Mouse (Mus musculus): ENCODE measurements at regions not wholly inside any gene's neighbourhood (a gene's known extent, or its start where the extent isn't known, plus 50 kb on each side); places are given as distances from the start of the nearest gene placed in this dataset.
"Not testable (repeated sequence)": the region's sequence is repeated elsewhere in the genome, so short reads cannot be mapped to it uniquely, and the experiment has no call there.

DNA sequence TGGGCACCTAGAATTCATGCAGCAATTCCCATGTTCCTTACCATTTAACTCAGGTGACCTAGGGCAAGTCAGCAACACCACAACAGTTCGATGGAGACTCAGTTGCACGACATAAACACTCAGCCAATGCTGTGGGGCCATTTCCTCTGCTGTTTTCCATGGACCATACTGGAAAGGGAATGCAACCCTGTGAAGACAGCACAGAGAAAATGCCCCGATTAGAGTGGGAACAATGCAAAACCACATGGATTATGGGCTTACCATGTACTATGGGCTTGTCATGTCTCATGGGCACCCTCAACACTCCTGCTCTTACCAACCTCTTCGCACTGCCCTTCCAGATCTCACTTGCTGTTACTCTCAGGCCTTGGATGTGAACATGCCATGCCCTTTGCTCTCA lies 207.6 kb downstream of the Snurf start:
- DNase-seq; intact Hi-C loops (cut with DNase I): not testable (repeated sequence)

DNA sequence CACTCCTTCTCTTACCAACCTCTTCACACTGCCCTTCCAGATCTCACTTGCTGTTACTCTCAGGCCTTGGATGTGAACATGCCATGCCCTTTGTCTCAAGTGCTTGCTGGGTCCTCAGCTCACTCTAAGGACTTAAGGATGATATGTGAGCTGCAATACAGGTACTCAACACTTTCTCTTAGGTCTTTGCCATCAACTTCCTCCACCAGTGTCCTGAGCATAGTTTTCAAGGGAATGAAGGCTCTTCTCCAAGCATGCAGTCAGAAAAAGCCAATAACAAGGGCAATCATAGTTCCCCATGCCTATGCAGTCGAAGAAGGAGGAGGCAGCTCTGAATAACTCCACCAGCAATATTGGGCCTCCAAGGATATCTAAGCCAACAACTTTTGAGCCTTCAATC lies 235.1 kb downstream of the Snurf start:
- intact Hi-C loops (cut with DNase I); DNase-seq: not testable (repeated sequence)

DNA sequence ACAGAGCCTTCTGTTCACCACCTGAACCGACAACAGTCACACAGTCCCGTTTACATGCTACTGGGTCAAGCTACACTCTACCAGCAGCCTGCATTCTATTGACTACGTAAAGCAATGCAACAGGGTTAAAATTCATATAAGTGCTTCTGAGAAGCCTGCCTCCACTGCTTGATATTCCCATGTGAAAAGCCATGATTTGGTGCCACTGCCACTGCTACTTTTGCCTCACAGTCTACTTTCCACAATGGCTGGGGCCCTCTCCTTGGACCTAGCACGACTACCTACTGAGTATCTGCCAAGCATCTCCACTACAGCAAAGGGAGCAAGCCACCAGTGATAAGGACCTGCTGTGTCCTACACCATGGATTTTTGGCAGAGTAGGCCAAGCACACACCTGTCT lies 236.2 kb downstream of the Snurf start:
- intact Hi-C loops (cut with DNase I); DNase-seq: not testable (repeated sequence)

DNA sequence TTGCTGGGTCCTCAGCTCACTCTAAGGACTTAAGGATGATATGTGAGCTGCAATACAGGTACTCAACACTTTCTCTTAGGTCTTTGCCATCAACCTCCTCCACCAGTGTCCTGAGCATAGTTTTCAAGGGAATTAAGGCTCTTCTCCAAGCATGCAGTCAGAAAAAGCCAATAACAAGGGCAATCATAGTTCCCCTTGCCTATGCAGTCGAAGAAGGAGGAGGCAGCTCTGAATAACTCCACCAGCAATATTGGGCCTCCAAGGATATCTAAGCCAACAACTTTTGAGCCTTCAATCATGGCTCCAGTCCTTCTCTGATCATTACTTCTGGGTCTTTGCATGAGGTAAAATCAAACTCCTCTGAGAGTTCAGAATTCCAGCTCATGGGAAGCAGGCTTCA lies 237.5 kb downstream of the Snurf start:
- DNase-seq: peak; percentile 0
- intact Hi-C loops (cut with DNase I): not testable (repeated sequence)

Measured in left cerebral cortex, postnatal 4 days (tissue).